Mouse (Mus musculus): ENCODE data around the gene Asap3. TPM values are rescaled to one million over a fixed set of nuclear protein-coding genes. Genes with fewer than 3 reads are reported as not detected.

Gene Asap3
- polyA plus RNA-seq, 1 experiment from 2014 or later, result 1.6 TPM

DNA sequence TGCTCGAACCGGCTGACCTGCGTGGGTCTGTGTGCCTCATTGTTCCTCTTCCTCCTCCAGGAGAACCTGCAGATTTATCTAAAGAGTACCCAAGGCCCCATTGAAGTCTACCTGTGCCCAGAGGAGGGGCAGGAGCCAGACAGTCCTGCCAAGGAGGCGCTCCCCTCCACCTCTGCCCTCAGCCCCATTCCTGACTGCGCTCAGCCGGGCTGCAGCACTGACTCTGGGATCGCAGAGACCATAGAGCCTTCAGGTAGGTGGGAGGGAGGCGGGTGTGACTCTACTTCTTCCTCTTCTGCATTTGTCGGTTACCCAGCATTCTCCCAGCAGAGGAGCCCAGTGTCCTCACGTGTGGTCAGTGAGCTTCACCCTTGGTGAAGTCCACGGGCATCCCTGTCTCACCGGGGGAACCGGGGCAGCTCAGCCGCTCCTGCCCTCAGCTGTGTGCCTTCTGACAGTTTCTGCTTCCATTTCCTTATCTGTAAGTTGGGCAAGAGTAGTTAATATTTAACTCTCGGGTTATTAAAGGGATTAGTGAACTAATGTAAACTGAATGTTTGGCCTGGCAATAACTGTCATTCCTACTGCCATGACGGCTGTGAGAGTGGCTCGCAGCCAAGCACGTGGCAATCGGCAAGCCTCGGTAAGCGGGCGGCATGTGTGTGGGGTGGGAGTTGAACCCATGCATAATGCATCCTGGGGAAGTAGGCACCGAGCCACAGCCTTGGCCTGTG lies 19.3 kb upstream of the Asap3 start:
- Histone ChIP-seq H3K9me3 (ENCODE audit: control insufficient read depth, low read length) (no peaks in the 10 kb centered on the region), H3K4me3 (ENCODE audit: low read depth, low read length) (no peak overlapping the region), H3K36me3 (ENCODE audit: control insufficient read depth, insufficient read depth, low read length) (no peaks in the 10 kb centered on the region), H3K4me1 (replicated peaks; ENCODE audit: control insufficient read depth, insufficient read depth) (no peaks in the 10 kb centered on the region), H3K4me2 (replicated peaks; ENCODE audit: low read depth) (0 out of 2 replicates have a peak overlapping the region, but pooled peaks have one; percentile 20), H3K27me3 (ENCODE audit: control insufficient read depth, insufficient read depth, low read length) (no peaks in the 10 kb centered on the region), H3K9ac (ENCODE audit: low read length) (no peak overlapping the region), H3K27ac (replicated peaks) (no peak overlapping the region; the same call in 1 of the 2 replicates)
- WGBS, result 47% methylated on average over 23 of the region's 23 CpGs
- TF ChIP-seq EP300 (optimal IDR thresholded peaks at IDR 0.05) (no peak), CTCF (IDR thresholded peaks at IDR 0.05; ENCODE audit: low read depth) (no peak)
- DNase-seq (ENCODE audit: low spot score), result peak; percentile 82
- peak; percentile 63 for ATAC-seq (ENCODE audit: low FRiP score, low TSS enrichment)

DNA sequence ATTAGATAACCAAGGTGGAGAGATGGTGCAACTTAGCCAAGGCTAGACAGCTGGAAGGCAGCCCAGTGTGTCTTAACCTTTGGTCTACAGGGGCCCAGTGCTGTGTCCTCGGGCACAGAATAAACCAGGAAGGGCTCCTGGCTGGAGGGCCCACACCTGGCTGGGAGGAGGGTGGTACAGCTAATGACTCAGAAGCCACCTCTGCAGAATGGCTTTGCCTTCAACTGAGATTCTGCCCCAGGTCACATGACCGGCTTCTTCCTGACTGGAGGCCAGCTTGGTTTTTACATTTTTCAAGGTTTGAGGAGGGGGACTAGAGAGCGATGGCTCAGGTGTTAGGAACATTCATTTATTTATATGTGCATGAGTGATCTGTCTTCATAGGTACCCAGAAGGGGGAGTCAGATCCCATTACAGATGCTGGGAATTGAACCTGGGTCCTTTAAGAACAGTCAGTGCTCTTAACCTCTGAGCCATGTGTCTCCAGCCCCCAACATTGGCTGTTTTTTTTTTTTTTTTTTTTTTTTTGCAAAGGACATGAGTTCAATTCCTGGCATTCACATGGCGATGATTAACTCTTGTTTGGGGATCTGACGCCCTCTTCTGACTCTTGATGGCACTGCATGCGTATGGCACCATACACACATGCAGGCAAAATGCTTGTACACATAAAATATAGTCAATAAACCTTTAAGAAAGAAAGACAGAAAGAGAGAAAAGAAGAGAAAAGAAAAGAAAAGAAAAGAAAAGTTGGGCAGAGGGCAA lies 17.0 kb upstream of the Asap3 start:
- 91% methylated on average over 6 of the region's 6 CpGs for WGBS
- H3K4me2 ChIP-seq (replicated peaks; ENCODE audit: low read depth), result no peak overlapping the region
- no peak for DNase-seq (ENCODE audit: low spot score)

GRCm38 (mm10) chr4:136189912-136190311 lies 16.3 kb upstream of the Asap3 start:
- Histone ChIP-seq H3K27ac (replicated peaks) (no peak overlapping the region), H3K27me3 (ENCODE audit: control insufficient read depth, insufficient read depth, low read length) (no peaks in the 10 kb centered on the region), H3K36me3 (ENCODE audit: control insufficient read depth, insufficient read depth, low read length) (no peaks in the 10 kb centered on the region), H3K4me1 (replicated peaks; ENCODE audit: control insufficient read depth, insufficient read depth) (no peaks in the 10 kb centered on the region), H3K9ac (ENCODE audit: low read length) (no peak overlapping the region), H3K4me2 (replicated peaks; ENCODE audit: low read depth) (no peak overlapping the region), H3K9me3 (ENCODE audit: control insufficient read depth, low read length) (no peaks in the 10 kb centered on the region), H3K4me3 (ENCODE audit: low read depth, low read length) (no peak overlapping the region)
- ATAC-seq (ENCODE audit: low FRiP score, low TSS enrichment), result peak; percentile 41; the same call in 1 of the 2 replicates
- WGBS, result 65% methylated on average over 8 of the region's 8 CpGs
- DNase-seq (ENCODE audit: low spot score), result peak; percentile 57
- TF ChIP-seq CTCF (IDR thresholded peaks at IDR 0.05; ENCODE audit: low read depth), result no peak
- TF ChIP-seq EP300 (optimal IDR thresholded peaks at IDR 0.05), result no peak

More for the DNA sequence above, 17.0 kb upstream of the Asap3 start:
- Histone ChIP-seq H3K27ac (replicated peaks) (no peak overlapping the region), H3K36me3 (ENCODE audit: control insufficient read depth, insufficient read depth, low read length) (no peaks in the 10 kb centered on the region), H3K9me3 (ENCODE audit: control insufficient read depth, low read length) (no peaks in the 10 kb centered on the region), H3K9ac (ENCODE audit: low read length) (no peak overlapping the region), H3K4me1 (replicated peaks; ENCODE audit: control insufficient read depth, insufficient read depth) (no peaks in the 10 kb centered on the region), H3K27me3 (ENCODE audit: control insufficient read depth, insufficient read depth, low read length) (no peaks in the 10 kb centered on the region), H3K4me3 (ENCODE audit: low read depth, low read length) (no peak overlapping the region)
- ATAC-seq (ENCODE audit: low FRiP score, low TSS enrichment), result peak; percentile 47; the same call in 1 of the 2 replicates
- peak; percentile 61 for TF ChIP-seq CTCF (IDR thresholded peaks at IDR 0.05; ENCODE audit: low read depth)
- no peak for TF ChIP-seq EP300 (optimal IDR thresholded peaks at IDR 0.05)

DNA sequence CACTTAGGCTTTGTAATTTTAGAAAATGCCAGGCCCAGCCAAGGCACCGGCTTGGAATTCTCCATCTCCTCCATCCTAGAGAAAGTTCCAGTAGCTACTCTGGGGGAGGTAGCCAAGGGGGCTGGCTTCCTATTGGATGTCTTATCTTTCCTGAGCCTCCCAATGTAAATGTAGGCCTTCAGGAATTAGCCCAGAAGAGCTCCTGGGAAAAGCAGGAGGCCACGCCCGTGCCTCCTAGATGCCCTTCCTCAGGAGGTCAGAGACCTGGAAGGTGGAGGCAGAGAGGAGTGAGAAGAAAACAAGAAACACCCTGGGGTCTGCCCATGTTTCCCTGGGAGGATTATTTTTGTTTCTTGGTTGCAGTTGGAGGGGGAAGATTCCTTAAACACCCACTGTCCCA lies 12.6 kb upstream of the Asap3 start:
- H3K27me3 ChIP-seq (ENCODE audit: control insufficient read depth, insufficient read depth, low read length), result no peaks in the 10 kb centered on the region
- ATAC-seq (ENCODE audit: low FRiP score, low TSS enrichment) (no peak), DNase-seq (ENCODE audit: low spot score) (no peak)
- no peak overlapping the region for H3K4me2 ChIP-seq (replicated peaks; ENCODE audit: low read depth)
- H3K27ac ChIP-seq (replicated peaks), result no peak overlapping the region
- H3K9ac ChIP-seq (ENCODE audit: low read length), result no peak overlapping the region
- no peaks in the 10 kb centered on the region for H3K36me3 ChIP-seq (ENCODE audit: control insufficient read depth, insufficient read depth, low read length)
- H3K4me1 ChIP-seq (replicated peaks; ENCODE audit: control insufficient read depth, insufficient read depth), result no peaks in the 10 kb centered on the region
- H3K4me3 ChIP-seq (ENCODE audit: low read depth, low read length), result no peak overlapping the region
- TF ChIP-seq CTCF (IDR thresholded peaks at IDR 0.05; ENCODE audit: low read depth), result no peak
- TF ChIP-seq EP300 (optimal IDR thresholded peaks at IDR 0.05), result no peak
- 72% methylated on average over 3 of the region's 3 CpGs for WGBS
- H3K9me3 ChIP-seq (ENCODE audit: control insufficient read depth, low read length), result no peaks in the 10 kb centered on the region

GRCm38 (mm10) chr4:136195029-136195428 lies 11.1 kb upstream of the Asap3 start:
- H3K4me3 ChIP-seq (ENCODE audit: low read depth, low read length), result no peak overlapping the region
- WGBS, result 61% methylated on average over 7 of the region's 7 CpGs
- H3K9ac ChIP-seq (ENCODE audit: low read length), result no peak overlapping the region
- H3K27me3 ChIP-seq (ENCODE audit: control insufficient read depth, insufficient read depth, low read length), result no peaks in the 10 kb centered on the region
- DNase-seq (ENCODE audit: low spot score) (no peak), ATAC-seq (ENCODE audit: low FRiP score, low TSS enrichment) (no peak)
- TF ChIP-seq CTCF (IDR thresholded peaks at IDR 0.05; ENCODE audit: low read depth) (no peak), EP300 (optimal IDR thresholded peaks at IDR 0.05) (no peak)
- no peaks in the 10 kb centered on the region for H3K4me1 ChIP-seq (replicated peaks; ENCODE audit: control insufficient read depth, insufficient read depth)
- H3K9me3 ChIP-seq (ENCODE audit: control insufficient read depth, low read length), result no peaks in the 10 kb centered on the region
- H3K4me2 ChIP-seq (replicated peaks; ENCODE audit: low read depth), result no peak overlapping the region
- no peaks in the 10 kb centered on the region for H3K36me3 ChIP-seq (ENCODE audit: control insufficient read depth, insufficient read depth, low read length)
- H3K27ac ChIP-seq (replicated peaks), result no peak overlapping the region

GRCm38 (mm10) chr4:136195629-136196028 lies 10.5 kb upstream of the Asap3 start:
- H3K9ac ChIP-seq (ENCODE audit: low read length), result no peak overlapping the region
- DNase-seq (ENCODE audit: low spot score) (no peak), ATAC-seq (ENCODE audit: low FRiP score, low TSS enrichment) (no peak)
- no peak overlapping the region for H3K4me2 ChIP-seq (replicated peaks; ENCODE audit: low read depth)
- no peak overlapping the region for H3K27ac ChIP-seq (replicated peaks)
- no peak for TF ChIP-seq CTCF (IDR thresholded peaks at IDR 0.05; ENCODE audit: low read depth)
- TF ChIP-seq EP300 (optimal IDR thresholded peaks at IDR 0.05), result no peak
- H3K9me3 ChIP-seq (ENCODE audit: control insufficient read depth, low read length), result no peaks in the 10 kb centered on the region
- H3K27me3 ChIP-seq (ENCODE audit: control insufficient read depth, insufficient read depth, low read length), result no peaks in the 10 kb centered on the region
- no peak overlapping the region for H3K4me3 ChIP-seq (ENCODE audit: low read depth, low read length)
- WGBS, result 76% methylated on average over 9 of the region's 9 CpGs
- H3K4me1 ChIP-seq (replicated peaks; ENCODE audit: control insufficient read depth, insufficient read depth), result no peaks in the 10 kb centered on the region
- no peaks in the 10 kb centered on the region for H3K36me3 ChIP-seq (ENCODE audit: control insufficient read depth, insufficient read depth, low read length)
